In the genomic region with DNA sequence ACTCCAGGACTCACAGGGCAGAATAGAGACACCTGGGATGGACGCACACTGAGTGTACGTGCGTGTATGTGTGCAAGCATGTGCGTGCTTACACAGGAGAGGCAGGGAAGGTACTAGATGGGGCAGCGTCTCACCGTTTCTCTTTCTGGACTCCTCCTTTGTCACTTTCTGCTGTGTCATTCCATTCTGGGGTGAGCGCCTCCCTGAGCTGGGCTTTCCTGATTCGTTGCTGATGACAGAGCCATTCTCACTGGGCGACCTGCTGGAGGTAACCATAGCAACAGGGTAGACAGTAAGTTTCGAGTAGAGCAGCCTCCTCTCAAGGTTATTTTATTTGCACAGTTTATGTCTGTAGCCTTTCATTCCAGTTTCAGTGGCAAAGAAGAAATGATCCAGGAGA, we compare ENCODE assay signal across 8 mouse cellular contexts.
A peak's percentile ranks its signal among the peaks of the same experiment; 100 is the strongest.
DNase-seq lines count a peak whose midpoint lies in the region; ATAC-seq and TF ChIP-seq lines count a peak whose summit lies in the region.

No protein-coding gene starts in this region.

- H3K27me3 ChIP-seq in megakaryocyte, embryonic 14.5 days (replicated peaks): peaks cover 36% of the 10 kb centered on the region
- no peaks in the 10 kb centered on the region for H3K27me3 ChIP-seq in neural tube, embryonic 13.5 days
- no peaks in the 10 kb centered on the region for H3K27me3 ChIP-seq in heart, embryonic 10.5 days (ENCODE audit: insufficient read depth, poor library complexity, severe bottlenecking)
- no peaks in the 10 kb centered on the region for H3K27me3 ChIP-seq in liver, postnatal 0 days (ENCODE audit: insufficient read depth, low read length)

- peak overlapping the region; percentile 7 for H3K4me2 ChIP-seq in neural tube, embryonic 13.5 days
- no peak overlapping the region for H3K4me2 ChIP-seq in liver, postnatal 0 days (ENCODE audit: low read depth, low read length)

- peak overlapping the region; percentile 49; the same call in 1 of the 2 replicates for H3K9ac ChIP-seq in neural tube, embryonic 13.5 days
- no peak overlapping the region for H3K9ac ChIP-seq in liver, postnatal 0 days (replicated peaks)

- no peaks in the 10 kb centered on the region for H3K9me3 ChIP-seq in megakaryocyte, embryonic 14.5 days
- H3K9me3 ChIP-seq in neural tube, embryonic 13.5 days: no peaks in the 10 kb centered on the region
- no peaks in the 10 kb centered on the region for H3K9me3 ChIP-seq in heart, embryonic 10.5 days
- no peaks in the 10 kb centered on the region for H3K9me3 ChIP-seq in liver, postnatal 0 days (ENCODE audit: low read length)

- H3K4me1 ChIP-seq in megakaryocyte, embryonic 14.5 days: peaks cover 4% of the 10 kb centered on the region
- H3K4me1 ChIP-seq in neural tube, embryonic 13.5 days (replicated peaks): peaks cover 22% of the 10 kb centered on the region
- H3K4me1 ChIP-seq in heart, embryonic 10.5 days: peaks cover 8% of the 10 kb centered on the region
- H3K4me1 ChIP-seq in liver, postnatal 0 days (ENCODE audit: insufficient read depth): no peaks in the 10 kb centered on the region

- H3K4me3 ChIP-seq in megakaryocyte, embryonic 14.5 days (replicated peaks): peak overlapping the region; percentile 73
- no peak overlapping the region for H3K4me3 ChIP-seq in layer of hippocampus, adult 2 months
- no peak overlapping the region for H3K4me3 ChIP-seq in neural tube, embryonic 13.5 days
- no peak overlapping the region for H3K4me3 ChIP-seq in heart, embryonic 10.5 days
- no peak overlapping the region for H3K4me3 ChIP-seq in liver, postnatal 0 days (ENCODE audit: low read depth, low read length)

- H3K36me3 ChIP-seq in megakaryocyte, embryonic 14.5 days (replicated peaks; ENCODE audit: low read length): no peaks in the 10 kb centered on the region
- H3K36me3 ChIP-seq in neural tube, embryonic 13.5 days: 0 out of 2 replicates have a peak, but pooled peaks cover 5% of the 10 kb centered on the region
- H3K36me3 ChIP-seq in heart, embryonic 10.5 days: no peaks in the 10 kb centered on the region
- H3K36me3 ChIP-seq in liver, postnatal 0 days (replicated peaks; ENCODE audit: insufficient read depth, low read length): no peaks in the 10 kb centered on the region

- 25% methylated on average over 10 of the region's 10 CpGs for WGBS in neural tube, embryonic 13.5 days
- WGBS in heart, embryonic 10.5 days: 39% methylated on average over 10 of the region's 10 CpGs
- 38% methylated on average over 10 of the region's 10 CpGs for WGBS in liver, postnatal 0 days (ENCODE audit: insufficient replicate concordance)

- peak overlapping the region; percentile 89 for H3K27ac ChIP-seq in layer of hippocampus, adult 2 months
- H3K27ac ChIP-seq in neural tube, embryonic 13.5 days (replicated peaks): peak overlapping the region; percentile 67; the same call in 1 of the 2 replicates
- H3K27ac ChIP-seq in heart, embryonic 10.5 days: no peak overlapping the region
- no peak overlapping the region for H3K27ac ChIP-seq in liver, postnatal 0 days (ENCODE audit: low read depth)

- DNase-seq in embryo, embryonic 9.5 days (ENCODE audit: extremely low spot score): peak; percentile 28
- peak; percentile 28 to 75 for DNase-seq in layer of hippocampus, adult 2 months (ENCODE audit: low spot score in 2 of 2)
- no peak for DNase-seq in heart, embryonic 10.5 days (ENCODE audit: low spot score)
- DNase-seq in heart, postnatal 14 days: no peak
- DNase-seq in liver, postnatal 0 days: no peak

- no peak for ATAC-seq in megakaryocyte, adult 5-6 weeks (ENCODE audit: poor library complexity, severe bottlenecking)
- ATAC-seq in neural tube, embryonic 13.5 days (ENCODE audit: low read depth): peak; percentile 93
- ATAC-seq in liver, postnatal 0 days: no peak

- TF ChIP-seq CTCF in layer of hippocampus, adult 2 months (conservative IDR thresholded peaks at IDR 0.05): no peak
- no peak for TF ChIP-seq CTCF in liver, postnatal 0 days (IDR thresholded peaks at IDR 0.05; ENCODE audit: low read depth)

- intact Hi-C loops in heart, postnatal 14 days (cut with DNase I): no loop called here

- TF ChIP-seq EP300 in liver, postnatal 0 days (IDR thresholded peaks at IDR 0.05; ENCODE audit: low read depth): no peak

Comparison
In these comparisons a context has a peak if more than half of its experiments do, and no peak if none do; other contexts are left out.
1. DNase-seq: peak in embryo, embryonic 9.5 days (single experiment) and layer of hippocampus, adult 2 months (2 of 2); none in heart, embryonic 10.5 days (single experiment), heart, postnatal 14 days (0 of 2) and liver, postnatal 0 days (single experiment).
2. H3K27ac ChIP-seq: peak in layer of hippocampus, adult 2 months (single experiment) and neural tube, embryonic 13.5 days (single experiment); none in heart, embryonic 10.5 days (single experiment) and liver, postnatal 0 days (single experiment).